Mouse (Mus musculus): ENCODE data around the gene Gprc5b. TPM values are rescaled to one million over a fixed set of nuclear protein-coding genes. Genes with fewer than 3 reads are reported as not detected.

Gprc5b gene
- total and polyA plus RNA-seq, 2 experiments, result 0.17 to 0.37 TPM

DNA sequence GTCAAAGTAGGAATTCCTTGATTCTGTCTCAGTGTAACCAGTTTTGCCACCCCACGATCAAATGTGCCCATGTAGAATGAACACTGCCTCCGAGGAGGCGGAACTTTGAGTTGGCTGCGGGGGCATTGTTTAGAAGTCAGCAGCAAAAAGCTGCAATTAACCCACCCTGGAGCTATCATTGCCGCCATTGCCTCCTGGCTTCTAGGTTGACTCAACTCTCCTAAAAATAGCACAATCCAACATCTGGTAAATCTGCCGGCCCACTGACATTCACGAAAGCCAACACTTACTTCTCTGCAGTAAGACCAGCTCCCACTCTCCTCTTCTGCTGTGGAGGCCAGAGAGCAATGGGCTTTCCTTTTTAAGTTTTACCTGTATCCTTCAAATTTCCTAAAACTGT lies 35.8 kb downstream of the Gprc5b start:
- Histone ChIP-seq H3K4me3 (ENCODE audit: insufficient read depth, low read depth, low read length) (no peak overlapping the region), H3K36me3 (ENCODE audit: control insufficient read depth, insufficient read depth, low read length) (no peaks in the 10 kb centered on the region), H3K27me3 (ENCODE audit: control insufficient read depth, insufficient read depth, low read length) (no peaks in the 10 kb centered on the region), H3K9ac (ENCODE audit: low read depth, low read length) (no peak overlapping the region), H3K27ac (replicated peaks; ENCODE audit: insufficient read depth, low read depth, low read length) (no peak overlapping the region), H3K79me2 (ENCODE audit: control insufficient read depth, insufficient read depth, low read length) (no peaks in the 10 kb centered on the region), H3K4me1 (ENCODE audit: control insufficient read depth, insufficient read depth, low read length) (no peaks in the 10 kb centered on the region)
- WGBS, result 85% methylated on average over 7 of the region's 7 CpGs
- TF ChIP-seq POLR2A (IDR thresholded peaks at IDR 0.05; ENCODE audit: extremely low read depth, insufficient read depth, low read length), result no peak
- no peak for DNase-seq (ENCODE audit: extremely low read depth, low read depth, low spot score)

DNA sequence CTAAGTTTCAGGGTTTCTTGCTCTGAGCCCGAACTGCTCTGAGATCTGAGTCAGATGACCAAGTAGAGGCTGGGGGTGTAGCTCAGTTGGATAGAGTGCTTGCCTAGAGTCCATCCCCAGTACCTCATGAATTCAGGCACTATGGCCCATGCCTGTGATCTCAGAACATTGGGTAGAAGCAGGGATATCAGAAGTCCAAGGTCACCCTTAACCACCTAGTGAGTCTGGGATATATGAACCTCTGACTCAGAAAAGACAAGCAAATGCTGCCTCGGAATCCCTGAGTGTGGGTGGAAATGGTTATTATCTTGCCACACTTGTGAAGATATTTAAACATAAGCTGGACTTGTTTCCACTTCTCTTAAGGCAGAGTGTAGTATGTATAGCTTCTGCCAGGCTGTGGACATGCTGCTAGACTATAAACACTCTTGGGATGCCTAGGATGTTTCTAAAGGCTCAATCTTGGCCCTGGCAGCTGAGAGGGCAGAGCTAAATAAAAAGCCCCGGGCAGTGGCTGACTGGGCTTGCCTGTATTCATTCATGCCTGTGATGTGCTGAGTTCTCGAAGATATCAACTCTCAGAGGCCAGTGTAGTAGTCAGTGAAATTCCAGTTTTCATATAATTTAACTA lies 38.3 kb downstream of the Gprc5b start:
- Histone ChIP-seq H3K4me1 (ENCODE audit: control insufficient read depth, insufficient read depth, low read length) (no peaks in the 10 kb centered on the region), H3K27ac (replicated peaks; ENCODE audit: insufficient read depth, low read depth, low read length) (no peak overlapping the region), H3K9ac (ENCODE audit: low read depth, low read length) (no peak overlapping the region), H3K79me2 (ENCODE audit: control insufficient read depth, insufficient read depth, low read length) (no peaks in the 10 kb centered on the region), H3K27me3 (ENCODE audit: control insufficient read depth, insufficient read depth, low read length) (no peaks in the 10 kb centered on the region), H3K4me3 (ENCODE audit: insufficient read depth, low read depth, low read length) (no peak overlapping the region), H3K36me3 (ENCODE audit: control insufficient read depth, insufficient read depth, low read length) (no peaks in the 10 kb centered on the region)
- WGBS, result 78% methylated on average over 4 of the region's 4 CpGs
- DNase-seq (ENCODE audit: extremely low read depth, low read depth, low spot score), result no peak
- TF ChIP-seq POLR2A (IDR thresholded peaks at IDR 0.05; ENCODE audit: extremely low read depth, insufficient read depth, low read length) (no peak), CTCF (IDR thresholded peaks at IDR 0.05; ENCODE audit: low read depth, low read length) (no peak)

DNA sequence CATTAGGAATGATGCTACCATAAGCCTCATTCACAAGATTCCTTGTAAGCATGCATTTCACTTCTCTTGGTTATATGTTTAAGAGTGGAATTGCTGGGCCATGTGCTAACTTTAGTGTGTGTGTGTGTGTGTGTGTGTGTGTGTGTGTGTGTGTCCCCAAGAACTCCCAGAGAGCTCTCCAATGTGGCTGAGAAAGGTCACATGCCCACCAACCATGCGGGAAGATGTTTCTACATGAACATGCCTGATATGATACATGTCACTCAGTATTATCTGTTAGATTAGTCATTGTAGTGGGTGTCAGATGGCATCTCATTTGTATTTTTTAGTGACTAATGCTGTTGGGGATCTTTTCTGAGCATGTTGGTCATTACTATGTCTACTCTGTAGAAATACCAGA lies 40.0 kb downstream of the Gprc5b start:
- Histone ChIP-seq H3K4me1 (ENCODE audit: control insufficient read depth, insufficient read depth, low read length) (no peaks in the 10 kb centered on the region), H3K9ac (ENCODE audit: low read depth, low read length) (no peak overlapping the region), H3K27me3 (ENCODE audit: control insufficient read depth, insufficient read depth, low read length) (no peaks in the 10 kb centered on the region), H3K36me3 (ENCODE audit: control insufficient read depth, insufficient read depth, low read length) (no peaks in the 10 kb centered on the region), H3K79me2 (ENCODE audit: control insufficient read depth, insufficient read depth, low read length) (no peaks in the 10 kb centered on the region), H3K27ac (replicated peaks; ENCODE audit: insufficient read depth, low read depth, low read length) (no peak overlapping the region), H3K4me3 (ENCODE audit: insufficient read depth, low read depth, low read length) (no peak overlapping the region)
- TF ChIP-seq CTCF (IDR thresholded peaks at IDR 0.05; ENCODE audit: low read depth, low read length) (no peak), POLR2A (IDR thresholded peaks at IDR 0.05; ENCODE audit: extremely low read depth, insufficient read depth, low read length) (no peak)
- DNase-seq (ENCODE audit: extremely low read depth, low read depth, low spot score), result no peak
- 97% methylated on average over 1 of the region's 1 CpGs for WGBS

DNA sequence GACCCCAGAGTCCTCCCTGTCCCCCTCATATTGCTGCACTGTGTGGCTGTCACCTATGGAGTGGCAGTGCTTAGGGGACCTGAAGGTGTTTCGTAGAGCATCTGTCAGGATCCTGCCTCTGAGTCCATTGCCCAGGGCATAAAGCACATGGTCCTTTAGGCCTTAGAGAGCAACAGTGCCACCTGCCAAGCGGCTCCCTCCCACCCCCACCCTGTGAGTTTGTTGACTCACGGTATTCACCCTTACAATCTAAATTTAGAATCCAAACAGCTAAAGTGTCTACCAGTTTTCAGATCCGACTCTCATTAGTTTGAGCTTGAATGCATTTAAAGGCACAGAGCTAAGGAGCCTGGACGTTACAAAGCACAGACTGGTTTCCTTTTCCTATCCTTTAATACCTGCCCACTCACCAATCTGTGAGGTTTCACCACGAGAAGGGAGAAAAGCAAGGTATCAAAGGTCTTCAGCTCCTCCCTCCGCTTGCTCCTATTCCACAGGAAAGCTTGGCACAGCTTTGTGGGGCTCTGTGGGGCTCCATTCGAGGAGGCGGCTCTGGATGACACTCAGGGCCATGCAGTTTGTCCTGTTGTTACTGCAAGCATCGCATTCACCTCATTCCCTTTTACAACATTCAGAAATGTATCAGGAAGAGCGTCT lies 41.3 kb downstream of the Gprc5b start:
- Histone ChIP-seq H3K79me2 (ENCODE audit: control insufficient read depth, insufficient read depth, low read length) (no peaks in the 10 kb centered on the region), H3K4me3 (ENCODE audit: insufficient read depth, low read depth, low read length) (no peak overlapping the region), H3K36me3 (ENCODE audit: control insufficient read depth, insufficient read depth, low read length) (no peaks in the 10 kb centered on the region), H3K4me1 (ENCODE audit: control insufficient read depth, insufficient read depth, low read length) (no peaks in the 10 kb centered on the region), H3K27me3 (ENCODE audit: control insufficient read depth, insufficient read depth, low read length) (no peaks in the 10 kb centered on the region), H3K27ac (replicated peaks; ENCODE audit: insufficient read depth, low read depth, low read length) (no peak overlapping the region), H3K9ac (ENCODE audit: low read depth, low read length) (no peak overlapping the region)
- WGBS, result 49% methylated on average over 11 of the region's 11 CpGs
- peak; percentile 19 for DNase-seq (ENCODE audit: extremely low read depth, low read depth, low spot score)
- no peak for TF ChIP-seq CTCF (IDR thresholded peaks at IDR 0.05; ENCODE audit: low read depth, low read length)
- TF ChIP-seq POLR2A (IDR thresholded peaks at IDR 0.05; ENCODE audit: extremely low read depth, insufficient read depth, low read length), result no peak

DNA sequence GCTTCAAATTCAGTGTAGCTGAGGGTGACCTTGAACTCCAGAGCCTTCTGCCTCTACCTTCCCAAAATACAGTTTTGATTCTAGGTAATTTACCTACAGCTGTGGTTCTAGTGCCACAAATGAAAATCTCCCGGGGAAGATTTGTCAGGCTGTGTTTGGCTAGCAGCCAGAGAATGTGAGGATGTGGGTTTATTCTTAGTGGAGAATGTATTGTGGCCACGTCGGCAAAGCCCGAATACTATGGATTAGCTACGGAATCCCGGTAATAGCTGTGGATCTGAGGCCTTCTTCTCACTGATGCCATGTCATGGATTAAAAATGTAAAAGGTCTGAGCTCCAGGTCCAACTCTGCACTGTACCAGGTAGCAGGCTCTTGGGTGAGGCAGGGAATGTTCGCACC lies 45.3 kb downstream of the Gprc5b start:
- 73% methylated on average over 7 of the region's 7 CpGs for WGBS
- H3K4me3 ChIP-seq (ENCODE audit: insufficient read depth, low read depth, low read length), result no peak overlapping the region
- no peaks in the 10 kb centered on the region for H3K4me1 ChIP-seq (ENCODE audit: control insufficient read depth, insufficient read depth, low read length)
- no peaks in the 10 kb centered on the region for H3K27me3 ChIP-seq (ENCODE audit: control insufficient read depth, insufficient read depth, low read length)
- no peaks in the 10 kb centered on the region for H3K79me2 ChIP-seq (ENCODE audit: control insufficient read depth, insufficient read depth, low read length)
- no peak for DNase-seq (ENCODE audit: extremely low read depth, low read depth, low spot score)
- no peak overlapping the region for H3K9ac ChIP-seq (ENCODE audit: low read depth, low read length)
- no peak overlapping the region for H3K27ac ChIP-seq (replicated peaks; ENCODE audit: insufficient read depth, low read depth, low read length)
- H3K36me3 ChIP-seq (ENCODE audit: control insufficient read depth, insufficient read depth, low read length), result no peaks in the 10 kb centered on the region
- TF ChIP-seq POLR2A (IDR thresholded peaks at IDR 0.05; ENCODE audit: extremely low read depth, insufficient read depth, low read length) (no peak), CTCF (IDR thresholded peaks at IDR 0.05; ENCODE audit: low read depth, low read length) (no peak)

DNA sequence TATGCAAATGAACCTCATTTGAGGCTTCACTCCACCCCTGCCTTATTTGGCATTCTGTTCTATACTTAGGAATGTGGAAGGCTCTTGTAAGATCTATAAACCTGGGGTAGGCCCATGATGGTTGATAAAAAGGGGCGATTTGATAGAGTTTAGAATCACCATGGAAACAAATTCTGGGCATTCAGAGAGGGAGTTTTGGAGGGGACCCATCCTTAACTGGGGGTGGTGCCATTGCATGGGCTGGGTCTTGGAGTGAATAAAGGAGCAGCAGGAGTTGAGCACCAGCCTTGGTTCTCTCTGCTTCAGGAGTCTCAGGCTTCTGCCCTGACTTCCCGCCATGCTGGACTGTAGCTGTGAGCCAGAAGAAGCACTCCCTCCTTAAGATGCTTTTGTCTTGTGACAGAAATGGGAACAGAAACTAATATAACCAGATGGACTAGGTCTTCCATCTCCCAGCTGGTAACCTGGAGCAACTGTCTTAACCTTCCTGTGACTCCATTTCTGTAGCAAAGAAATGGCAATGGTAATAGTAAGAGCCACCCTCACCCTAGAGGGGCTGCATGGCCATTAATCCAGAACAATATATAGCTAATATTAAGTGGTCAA lies 46.2 kb downstream of the Gprc5b start:
- no peaks in the 10 kb centered on the region for H3K4me1 ChIP-seq (ENCODE audit: control insufficient read depth, insufficient read depth, low read length)
- DNase-seq (ENCODE audit: extremely low read depth, low read depth, low spot score), result no peak
- H3K27ac ChIP-seq (replicated peaks; ENCODE audit: insufficient read depth, low read depth, low read length), result no peak overlapping the region
- H3K36me3 ChIP-seq (ENCODE audit: control insufficient read depth, insufficient read depth, low read length), result no peaks in the 10 kb centered on the region
- no peak overlapping the region for H3K9ac ChIP-seq (ENCODE audit: low read depth, low read length)
- 74% methylated on average over 2 of the region's 2 CpGs for WGBS
- H3K79me2 ChIP-seq (ENCODE audit: control insufficient read depth, insufficient read depth, low read length), result no peaks in the 10 kb centered on the region
- H3K4me3 ChIP-seq (ENCODE audit: insufficient read depth, low read depth, low read length), result no peak overlapping the region
- no peaks in the 10 kb centered on the region for H3K27me3 ChIP-seq (ENCODE audit: control insufficient read depth, insufficient read depth, low read length)
- TF ChIP-seq POLR2A (IDR thresholded peaks at IDR 0.05; ENCODE audit: extremely low read depth, insufficient read depth, low read length) (no peak), CTCF (IDR thresholded peaks at IDR 0.05; ENCODE audit: low read depth, low read length) (no peak)

Measured in liver, adult 2 months (tissue).